Comparison of ENCODE assay signal across 1 mouse cellular context in the genomic region with DNA sequence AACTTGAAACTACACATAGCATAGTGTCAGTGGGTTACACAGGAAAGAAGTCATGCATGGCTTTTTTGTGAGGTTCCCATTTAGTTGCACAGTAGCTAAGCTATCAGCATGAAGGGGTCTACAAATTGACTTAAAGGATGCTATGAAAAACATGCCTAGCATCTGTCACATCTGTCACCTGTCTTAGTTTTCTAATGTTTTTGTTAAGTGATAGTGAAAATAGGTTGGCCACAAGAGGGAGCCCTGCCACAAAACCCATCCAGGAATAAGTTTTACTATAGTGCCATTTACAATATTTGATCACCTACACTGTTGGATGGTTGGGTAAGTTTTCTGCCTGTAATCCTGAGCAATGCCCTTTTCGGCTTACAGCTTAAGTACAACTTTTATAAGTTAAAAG.
A peak's percentile ranks its signal among the peaks of the same experiment; 100 is the strongest.
TF ChIP-seq lines count a peak whose summit lies in the region.

No protein-coding gene starts in this region.

TF ChIP-seq in MEL, 35 proteins besides CTCF, POLR2A, EP300 and RAD21 (continued from another document):
- TF ChIP-seq KAT2A (conservative IDR thresholded peaks at IDR 0.05; ENCODE audit: low read depth, low read length) (no peak), RCOR1 (IDR thresholded peaks at IDR 0.05; ENCODE audit: low read depth, low read length) (0 out of 2 replicates have a peak, but pooled peaks have one; percentile 30), ZNF384 (IDR thresholded peaks at IDR 0.05; ENCODE audit: low read depth, low read length) (no peak), POLR2AphosphoS2 (IDR thresholded peaks at IDR 0.05; ENCODE audit: low read length) (peak; percentile 90), GABPA (IDR thresholded peaks at IDR 0.05; ENCODE audit: low read depth, low read length) (no peak), MAZ (IDR thresholded peaks at IDR 0.05; ENCODE audit: low read depth, low read length) (no peak), TAL1 (IDR thresholded peaks at IDR 0.05; ENCODE audit: low read length) (no peak), E2F4 (IDR thresholded peaks at IDR 0.05; ENCODE audit: borderline replicate concordance, low read depth, low read length) (no peak), POLR2AphosphoS5 (IDR thresholded peaks at IDR 0.05; ENCODE audit: borderline replicate concordance, low read depth, low read length) (no peak), UBTF (IDR thresholded peaks at IDR 0.05; ENCODE audit: borderline replicate concordance, insufficient read depth, low read depth, low read length) (no peak), TCF12 (IDR thresholded peaks at IDR 0.05; ENCODE audit: low read depth, low read length) (0 out of 2 replicates have a peak, but pooled peaks have one; percentile 5), USF1 (IDR thresholded peaks at IDR 0.05; ENCODE audit: low read depth, low read length) (no peak), CHD2 (IDR thresholded peaks at IDR 0.05; ENCODE audit: low read length) (no peak), MYC (IDR thresholded peaks at IDR 0.05; ENCODE audit: low read depth, low read length) (peak; percentile 42; the same call in 1 of the 2 replicates), MAX (IDR thresholded peaks at IDR 0.05; ENCODE audit: low read length) (no peak), NRF1 (IDR thresholded peaks at IDR 0.05; ENCODE audit: insufficient read depth, low read depth, low read length, poor library complexity, severe bottlenecking) (no peak), HCFC1 (IDR thresholded peaks at IDR 0.05; ENCODE audit: low read depth, low read length) (peak; percentile 33; the same call in 1 of the 2 replicates), ZC3H11A (IDR thresholded peaks at IDR 0.05; ENCODE audit: low read depth, low read length) (no peak; the same call in 1 of the 2 replicates), ZKSCAN1 (IDR thresholded peaks at IDR 0.05; ENCODE audit: low read depth, low read length) (no peak), BHLHE40 (IDR thresholded peaks at IDR 0.05; ENCODE audit: borderline replicate concordance, low read depth, low read length) (peak; percentile 32; the same call in 1 of the 2 replicates), MXI1 (IDR thresholded peaks at IDR 0.05; ENCODE audit: low read depth, low read length) (peak; percentile 71), GATA1 (IDR thresholded peaks at IDR 0.05; ENCODE audit: low read depth, low read length) (no peak), MEF2A (IDR thresholded peaks at IDR 0.05; ENCODE audit: extremely low read depth, insufficient replicate concordance, low read depth, low read length, poor library complexity, severe bottlenecking) (no peak)
